Mouse (Mus musculus): ENCODE data around the gene Msi1. TPM values are rescaled to one million over a fixed set of nuclear protein-coding genes. Genes with fewer than 3 reads are reported as not detected.
"Not testable (repeated sequence)": the region's sequence is repeated elsewhere in the genome, so short reads cannot be mapped to it uniquely, and the experiment has no call there.

The Msi1 gene
- polyA plus RNA-seq, 1 experiment = 1.5 TPM

GRCm38 (mm10) chr5:115434280-115434852 lies 5.0 kb downstream of the Msi1 start:
- no peak for DNase-seq (ENCODE audit: low read depth)

- DNase-seq (ENCODE audit: low read depth) = no peak
Observed at GRCm38 (mm10) chr5:115434853-115435754, 5.7 kb downstream of the Msi1 start.

- no peak for DNase-seq (ENCODE audit: low read depth)
Observed at GRCm38 (mm10) chr5:115435755-115436379, 6.5 kb downstream of the Msi1 start.

GRCm38 (mm10) chr5:115436421-115437124 lies 7.2 kb downstream of the Msi1 start:
- no peak for DNase-seq (ENCODE audit: low read depth)

- no peak for DNase-seq (ENCODE audit: low read depth)
Observed at GRCm38 (mm10) chr5:115437242-115437944, 8.0 kb downstream of the Msi1 start.

- DNase-seq (ENCODE audit: low read depth) = no peak
Observed at GRCm38 (mm10) chr5:115437945-115438315, 8.5 kb downstream of the Msi1 start.

GRCm38 (mm10) chr5:115438667-115439066 lies 9.3 kb downstream of the Msi1 start:
- DNase-seq (ENCODE audit: low read depth) = no peak

GRCm38 (mm10) chr5:115441205-115441849 lies 11.9 kb downstream of the Msi1 start:
- peak; percentile 9 for DNase-seq (ENCODE audit: low read depth)

- DNase-seq (ENCODE audit: low read depth) = not testable (repeated sequence)
Observed at GRCm38 (mm10) chr5:115442663-115443062, 13.3 kb downstream of the Msi1 start.

GRCm38 (mm10) chr5:115444130-115444529 lies 14.7 kb downstream of the Msi1 start:
- DNase-seq (ENCODE audit: low read depth) = no peak

- no peak for DNase-seq (ENCODE audit: low read depth)
Observed at GRCm38 (mm10) chr5:115447108-115447507, 17.7 kb downstream of the Msi1 start.

GRCm38 (mm10) chr5:115449247-115449646 lies 19.8 kb downstream of the Msi1 start:
- DNase-seq (ENCODE audit: low read depth) = no peak

- no peak for DNase-seq (ENCODE audit: low read depth)
Observed at GRCm38 (mm10) chr5:115450410-115451317, 21.3 kb downstream of the Msi1 start.

GRCm38 (mm10) chr5:115454422-115455090 lies 25.2 kb downstream of the Msi1 start:
- DNase-seq (ENCODE audit: low read depth) = no peak

- no peak for DNase-seq (ENCODE audit: low read depth)
Observed at GRCm38 (mm10) chr5:115455838-115456237, 26.4 kb downstream of the Msi1 start.

GRCm38 (mm10) chr5:115458918-115459317 lies 29.5 kb downstream of the Msi1 start:
- DNase-seq (ENCODE audit: low read depth) = no peak

GRCm38 (mm10) chr5:115464408-115465115 lies 35.2 kb downstream of the Msi1 start:
- no peak for DNase-seq (ENCODE audit: low read depth)

- no peak for DNase-seq (ENCODE audit: low read depth)
Observed at GRCm38 (mm10) chr5:115465642-115466420, 36.4 kb downstream of the Msi1 start, which contains the start of gene Pla2g1b. Gene Pla2g1b, plus strand, starts transcription at chr5:115466262.

All from gonadal fat pad, adult 2 months (tissue).